Mouse (Mus musculus) cerebellum, postnatal 14 days (tissue): ENCODE results near the gene Crtc2.

ENCODE experiments used
- DNase-seq, 2 experiments: peaks; one replicate each; pipeline ENCODE4 v3.0.0; 2021; ENCODE audit warnings: mixed read lengths in 2 of 2

The Crtc2 gene

DNA sequence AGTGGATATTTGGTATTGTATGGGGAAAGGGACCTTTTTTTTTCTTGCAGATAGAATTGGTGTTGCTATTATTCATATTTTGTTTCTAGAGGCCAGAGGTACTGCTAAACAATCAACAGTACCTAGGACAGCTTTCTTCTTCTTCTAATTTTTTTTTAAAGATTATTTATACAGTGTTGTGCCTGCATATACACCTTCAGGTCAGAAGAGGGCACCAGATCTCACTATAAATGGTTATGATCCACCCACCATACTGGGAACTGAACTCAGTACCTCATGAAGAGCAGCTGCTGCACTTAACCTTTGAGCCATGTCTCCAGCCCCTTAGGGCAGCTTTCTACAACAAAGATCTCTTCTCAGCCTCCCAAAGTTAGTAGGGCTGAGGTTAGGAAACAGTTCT lies 59.4 kb downstream of the Crtc2 start:
- DNase-seq, result no peak
